In genomic region chr10:39420842-39421617, GRCm38 (mm10) we compare ENCODE assay signal across 9 mouse cellular contexts. TPM values are rescaled to one million over a fixed set of nuclear protein-coding genes. Genes with fewer than 3 reads are reported as not detected.
A peak's percentile ranks its signal among the peaks of the same experiment; 100 is the strongest.
DNase-seq lines count a peak whose midpoint lies in the region; ATAC-seq and TF ChIP-seq lines count a peak whose summit lies in the region.
"Had no signal": no experiment of that assay in that cellular context is flagged by ENCODE, and none has a peak within 500 bp of the region (broad histone marks: within the 10 kb centered on the region; RNA-seq: fewer than 3 reads in every experiment).

No protein-coding gene starts in this region.

- H3K36me3 ChIP-seq in midbrain, embryonic 13.5 days: peaks cover 4% of the 10 kb centered on the region
- H3K36me3 ChIP-seq in midbrain, postnatal 0 days (ENCODE audit: insufficient read depth, low read length): 0 out of 2 replicates have a peak, but pooled peaks cover 4% of the 10 kb centered on the region
- H3K36me3 ChIP-seq in embryonic facial prominence, embryonic 14.5 days (ENCODE audit: control insufficient read depth, insufficient read depth, low read length): no peaks in the 10 kb centered on the region
- peaks cover 9% of the 10 kb centered on the region; the same call in 1 of the 2 replicates for H3K36me3 ChIP-seq in limb, embryonic 13.5 days

- 69% methylated on average over 9 of the region's 9 CpGs for WGBS in midbrain, embryonic 13.5 days
- WGBS in midbrain, postnatal 0 days: 63% methylated on average over 9 of the region's 9 CpGs
- WGBS in embryonic facial prominence, embryonic 14.5 days: 33% methylated on average over 9 of the region's 9 CpGs
- 44% methylated on average over 9 of the region's 9 CpGs for WGBS in limb, embryonic 13.5 days

- H3K4me3 ChIP-seq in midbrain, embryonic 13.5 days (replicated peaks): no peak overlapping the region
- H3K4me3 ChIP-seq in midbrain, postnatal 0 days (ENCODE audit: low read depth, low read length): no peak overlapping the region
- H3K4me3 ChIP-seq in embryonic facial prominence, embryonic 14.5 days (ENCODE audit: low read depth, low read length): no peak overlapping the region
- H3K4me3 ChIP-seq in limb, embryonic 13.5 days: no peak overlapping the region

- peak; percentile 31; the same call in 1 of the 2 replicates for ATAC-seq in midbrain, embryonic 13.5 days
- ATAC-seq in midbrain, postnatal 0 days (ENCODE audit: low FRiP score): no peak
- ATAC-seq in embryonic facial prominence, embryonic 14.5 days (ENCODE audit: low read depth): peak; percentile 72
- ATAC-seq in limb, embryonic 13.5 days (ENCODE audit: low FRiP score, low read depth): 0 out of 2 replicates have a peak, but pooled peaks have one; percentile 36

- H3K9me3 ChIP-seq in midbrain, embryonic 13.5 days: no peaks in the 10 kb centered on the region
- no peaks in the 10 kb centered on the region for H3K9me3 ChIP-seq in midbrain, postnatal 0 days (ENCODE audit: low read length)
- no peaks in the 10 kb centered on the region for H3K9me3 ChIP-seq in embryonic facial prominence, embryonic 14.5 days (ENCODE audit: control insufficient read depth, low read length)
- H3K9me3 ChIP-seq in limb, embryonic 13.5 days: no peaks in the 10 kb centered on the region

- H3K27ac ChIP-seq in midbrain, embryonic 13.5 days: no peak overlapping the region
- H3K27ac ChIP-seq in midbrain, postnatal 0 days (ENCODE audit: low read depth, low read length): no peak overlapping the region
- peak overlapping the region; percentile 28; the same call in 1 of the 2 replicates for H3K27ac ChIP-seq in embryonic facial prominence, embryonic 14.5 days (replicated peaks; ENCODE audit: low read depth, low read length)
- no peak overlapping the region; the same call in 1 of the 2 replicates for H3K27ac ChIP-seq in limb, embryonic 13.5 days
- H3K27ac ChIP-seq: liver, embryonic 14.5 days had no signal

- no peaks in the 10 kb centered on the region for H3K27me3 ChIP-seq in midbrain, embryonic 13.5 days
- H3K27me3 ChIP-seq in midbrain, postnatal 0 days (ENCODE audit: insufficient read depth, low read length): no peaks in the 10 kb centered on the region
- no peaks in the 10 kb centered on the region for H3K27me3 ChIP-seq in embryonic facial prominence, embryonic 14.5 days (replicated peaks; ENCODE audit: control insufficient read depth, insufficient read depth, low read length)
- no peaks in the 10 kb centered on the region for H3K27me3 ChIP-seq in limb, embryonic 13.5 days

- no peak overlapping the region for H3K9ac ChIP-seq in midbrain, embryonic 13.5 days (replicated peaks)
- H3K9ac ChIP-seq in midbrain, postnatal 0 days (replicated peaks; ENCODE audit: low read length, poor library complexity, severe bottlenecking): no peak overlapping the region
- H3K9ac ChIP-seq in embryonic facial prominence, embryonic 14.5 days (ENCODE audit: low read depth, low read length): no peak overlapping the region
- H3K9ac ChIP-seq in limb, embryonic 13.5 days: peak overlapping the region; percentile 13; the same call in 1 of the 2 replicates
- H3K9ac ChIP-seq: liver, embryonic 14.5 days had no signal

- DNase-seq in adrenal gland, postnatal 14 days: peak; percentile 44
- DNase-seq in adrenal gland, adult 2 months: no peak
- DNase-seq in midbrain, postnatal 0 days (ENCODE audit: low spot score): no peak
- DNase-seq in embryonic facial prominence, embryonic 14.5 days (ENCODE audit: low spot score): peak; percentile 66
- DNase-seq in thymus, postnatal 25 days: peak; percentile 27
- DNase-seq in adipocyte (ENCODE audit: low spot score): no peak

- H3K4me1 ChIP-seq in midbrain, embryonic 13.5 days (replicated peaks): peaks cover 49% of the 10 kb centered on the region
- H3K4me1 ChIP-seq in midbrain, postnatal 0 days (ENCODE audit: insufficient read depth, low read length): peaks cover 14% of the 10 kb centered on the region
- peaks cover 29% of the 10 kb centered on the region for H3K4me1 ChIP-seq in embryonic facial prominence, embryonic 14.5 days (ENCODE audit: control insufficient read depth, insufficient read depth, low read length)
- H3K4me1 ChIP-seq in limb, embryonic 13.5 days: peaks cover 37% of the 10 kb centered on the region

- no peak overlapping the region for H3K4me2 ChIP-seq in midbrain, embryonic 13.5 days (replicated peaks)
- no peak overlapping the region for H3K4me2 ChIP-seq in midbrain, postnatal 0 days (ENCODE audit: low read depth, low read length, poor library complexity, severe bottlenecking)
- no peak overlapping the region for H3K4me2 ChIP-seq in embryonic facial prominence, embryonic 14.5 days (ENCODE audit: low read depth, low read length)
- peak overlapping the region; percentile 11; the same call in 1 of the 2 replicates for H3K4me2 ChIP-seq in limb, embryonic 13.5 days (replicated peaks)

- TF ChIP-seq CTCF in midbrain, postnatal 0 days (IDR thresholded peaks at IDR 0.05): no peak

RNA-seq across cellular contexts. Expression of gene Fyn, which starts 52.4 kb away (rescaled TPM):
- 51.8 and 73.6 TPM in 2 replicates for total RNA-seq in adrenal gland, postnatal 14 days (2021)
- total RNA-seq in adrenal gland, adult 2 months (2021): 10 to 100 TPM; 37.9 to 56.2 TPM
- 22.7 and 27.9 TPM in 2 replicates for polyA plus RNA-seq in adrenal gland, adult 2 months (2012; rRNA removed)
- polyA plus RNA-seq in midbrain, embryonic 13.5 days (2015; fragmentation: Nextera tagmentation; extraction: Ambion mirVana): 62.4 and 64.8 TPM in 2 replicates
- total RNA-seq in midbrain, postnatal 0 days (2014; rRNA removed): 121 and 133 TPM in 2 replicates
- polyA plus RNA-seq in midbrain, postnatal 0 days (2015; fragmentation: Nextera tagmentation; extraction: Ambion mirVana): 75.6 and 82.9 TPM in 2 replicates
- 51.9 and 60.8 TPM in 2 replicates for polyA plus RNA-seq in embryonic facial prominence, embryonic 14.5 days (2014; fragmentation: Nextera tagmentation; extraction: Ambion mirVana)
- 28.0 and 29.6 TPM in 2 replicates for polyA plus RNA-seq in limb, embryonic 13.5 days (2015; fragmentation: Nextera tagmentation; extraction: Ambion mirVana)

Comparison
In these comparisons a context has a peak if more than half of its experiments do, and no peak if none do; other contexts are left out.
1. DNase-seq: peak in adrenal gland, postnatal 14 days (single experiment), embryonic facial prominence, embryonic 14.5 days (single experiment) and thymus, postnatal 25 days (single experiment); none in adrenal gland, adult 2 months (single experiment), midbrain, postnatal 0 days (single experiment) and adipocyte (single experiment).